Mouse (Mus musculus): ENCODE measurements at regions not wholly inside any gene's neighbourhood (a gene's known extent, or its start where the extent isn't known, plus 50 kb on each side); places are given as distances from the start of the nearest gene placed in this dataset.

DNA sequence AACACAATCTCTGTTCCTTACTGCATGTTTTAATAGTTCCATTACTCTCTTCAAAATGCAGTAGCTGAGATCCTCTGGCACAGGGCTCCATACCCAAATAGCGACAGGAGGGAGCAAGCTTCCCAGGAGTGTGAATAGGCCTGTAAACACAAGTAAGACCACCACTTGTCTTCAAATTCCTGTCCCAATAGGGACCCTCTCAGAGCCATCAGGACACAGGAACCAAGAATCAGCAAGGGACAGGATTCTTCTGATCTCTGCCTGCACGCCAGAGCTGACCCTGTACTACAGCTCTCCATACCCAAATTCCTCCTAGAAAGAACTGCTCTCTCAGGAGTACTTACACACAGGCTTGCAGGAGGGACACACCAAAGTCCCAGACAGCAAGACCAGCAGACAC, 200.9 kb upstream of the Creb1 start:
- no peak for TF ChIP-seq CTCF (IDR thresholded peaks at IDR 0.05; ENCODE audit: low read depth, low read length)
- no peak for TF ChIP-seq POLR2A (IDR thresholded peaks at IDR 0.05; ENCODE audit: extremely low read depth, insufficient read depth, low read length)

Data from liver, adult 2 months (tissue).